Mouse (Mus musculus) stomach, embryonic 14.5 days (tissue): ENCODE data around the gene Cort. TPM values are rescaled to one million over a fixed set of nuclear protein-coding genes. Genes with fewer than 3 reads are reported as not detected.

Experiments used
- ATAC-seq: fragments of 200-750 bp; cut with Nextera tagmentation; 2 replicates; pipeline ENCODE4 v1.8.0; 2017; ENCODE audit warnings: low read depth, moderate TSS enrichment; ENCODE audit not compliant: insufficient number of reproducible peaks, insufficient read depth, low FRiP score
- H3K27ac ChIP-seq: fragments of 300-500 bp; sonication (generic); 2 replicates; pipeline ENCODE4 v1.5.1; 2014; ENCODE audit warnings: mild to moderate bottlenecking, low read length, moderate library complexity, mixed read lengths
- H3K27me3 ChIP-seq: fragments of 300-500 bp; sonication (generic); 2 replicates; pipeline ENCODE4 v1.6.1; 2014; ENCODE audit warnings: low read length, control low read depth, mixed read lengths; ENCODE audit not compliant: control insufficient read depth, insufficient read depth
- H3K36me3 ChIP-seq: fragments of 300-500 bp; sonication (generic); 2 replicates; pipeline ENCODE4 v1.6.1; 2014; ENCODE audit warnings: mild to moderate bottlenecking, control low read depth, low read length, moderate library complexity, mixed read lengths; ENCODE audit not compliant: control insufficient read depth, insufficient read depth
- H3K4me1 ChIP-seq: fragments of 300-500 bp; sonication (generic); 2 replicates; pipeline ENCODE4 v1.6.1; 2014; ENCODE audit warnings: low read length, control low read depth, mixed read lengths; ENCODE audit not compliant: control insufficient read depth, insufficient read depth
- H3K4me2 ChIP-seq: fragments of 300-500 bp; sonication (generic); replicated peaks from 2 replicates; pipeline ENCODE4 v1.6.1; 2014; ENCODE audit warnings: low read depth, low read length, control low read depth
- H3K4me3 ChIP-seq: fragments of 300-500 bp; sonication (generic); 2 replicates; pipeline ENCODE4 v1.5.1; 2014; ENCODE audit warnings: low read depth, low read length, control low read depth
- H3K9ac ChIP-seq: fragments of 300-500 bp; sonication (generic); replicated peaks from 2 replicates; pipeline ENCODE4 v1.6.1; 2014; ENCODE audit warnings: low read depth, mild to moderate bottlenecking, control low read depth, low read length, moderate library complexity, mixed read lengths
- H3K9me3 ChIP-seq: fragments of 300-500 bp; sonication (generic); 2 replicates; pipeline ENCODE4 v1.6.1; 2016; ENCODE audit warnings: low read depth, low read length, control low read depth; ENCODE audit not compliant: control insufficient read depth
- WGBS: fragments of 180-500 bp; shearing (Covaris S2); extraction: QIAGEN DNeasy Blood & Tissue Kit; methylation state at CpG from one replicate; pipeline ENCODE4 v1.1.7; 2014; 5-methylcytosine and 5-hydroxymethylcytosine counted together
- polyA plus RNA-seq: library from polyadenylated mRNA; unstranded; fragments of >200 nt; fragmentation: Nextera tagmentation; extraction: Ambion mirVana; gene quantifications from 2 replicates; pipeline ENCODE4 v1.2.1, GENCODE M21; 2014

Gene Cort
- polyA plus RNA-seq, 1 experiment from 2014 or later, result 0.65 TPM

DNA sequence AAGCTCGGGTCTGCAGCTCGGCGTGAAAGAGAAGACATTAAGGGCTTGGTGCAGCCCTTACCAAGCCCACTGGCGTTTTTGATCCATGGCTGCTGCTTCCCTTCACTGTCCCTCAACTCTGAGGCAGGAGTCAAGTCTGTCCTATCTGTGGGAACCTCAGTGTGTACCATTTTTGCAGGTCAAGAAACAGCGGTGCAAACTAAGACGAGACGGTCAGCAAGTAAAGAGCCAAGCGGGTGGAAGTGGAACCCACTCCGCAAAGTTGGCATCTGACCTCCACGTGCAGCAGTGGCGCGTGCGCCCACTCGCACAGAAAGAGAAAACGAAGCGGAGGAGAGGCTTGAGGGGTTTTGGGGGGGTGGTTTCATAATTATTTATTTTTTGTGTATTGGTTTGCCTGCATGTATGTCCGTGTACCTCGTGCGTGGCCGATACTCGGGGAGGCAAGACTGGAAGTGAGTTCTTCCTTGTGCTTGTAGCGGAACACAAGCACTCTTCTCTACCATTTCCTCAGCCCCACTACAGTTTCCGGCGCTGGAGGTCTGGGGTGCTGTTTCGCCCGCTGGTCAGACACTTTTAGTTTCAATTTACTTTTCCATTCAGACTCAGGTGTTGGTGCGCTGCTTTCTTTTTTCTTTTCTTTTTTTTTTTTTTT is 40.5 kb upstream of the Cort start:
- Histone ChIP-seq H3K4me2 (peak overlapping the region; percentile 83), H3K27ac (peak overlapping the region; percentile 91), H3K36me3 (peaks cover 5% of the 10 kb centered on the region; the same call in 1 of the 2 replicates), H3K4me1 (no peaks in the 10 kb centered on the region), H3K9me3 (no peaks in the 10 kb centered on the region), H3K9ac (peak overlapping the region; percentile 89), H3K4me3 (peak overlapping the region; percentile 85), H3K27me3 (no peaks in the 10 kb centered on the region)
- WGBS, result under 1% methylated on average over 27 of the region's 27 CpGs
- ATAC-seq, result peak; percentile 14; the same call in 1 of the 2 replicates

DNA sequence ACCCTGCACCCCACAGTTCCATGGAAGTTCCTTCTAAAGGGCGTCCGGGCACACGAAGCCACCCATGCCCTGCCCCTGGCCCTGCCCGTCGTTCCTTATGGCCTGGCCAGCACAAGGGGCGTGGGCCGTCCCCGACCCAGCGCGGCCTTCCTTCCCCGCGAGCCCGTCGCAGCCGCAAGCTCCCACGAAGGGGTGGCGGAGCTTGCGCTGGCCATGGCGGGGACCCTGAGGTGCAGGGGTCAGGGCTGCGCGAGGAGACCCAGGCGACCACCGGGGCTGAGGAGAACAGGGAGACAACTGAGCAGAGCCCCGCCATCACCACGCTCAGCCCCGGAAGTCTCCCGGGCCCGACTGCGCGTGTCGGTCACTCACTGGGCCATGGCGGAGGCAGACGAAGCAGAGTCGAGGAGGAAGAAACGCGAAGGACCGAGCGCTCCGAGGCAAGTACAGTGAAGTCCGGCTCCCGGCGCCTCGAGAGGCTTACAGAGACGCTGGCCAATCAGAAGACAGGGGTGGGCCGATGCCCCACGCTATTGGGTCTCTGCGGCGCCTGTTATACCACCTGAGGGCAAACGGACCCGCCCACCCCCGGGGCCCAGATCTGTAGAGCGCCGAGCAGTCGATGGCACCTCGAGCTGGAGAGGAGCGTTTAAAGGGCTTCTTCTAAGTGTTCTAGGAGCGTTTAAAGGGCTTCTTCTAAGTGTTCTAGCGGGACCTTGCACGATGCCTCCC is 39.8 kb upstream of the Cort start, which contains the start of gene Pgd:
Gene Pgd (minus strand): TSS at position 557 of the 732 bp plus-strand sequence.
- Histone ChIP-seq H3K4me2 (peak within 1 kb of the TSS; percentile 83), H3K36me3 (peaks cover 10% of the 10 kb centered on the region), H3K27ac (peak within 1 kb of the TSS; percentile 91), H3K9ac (peak within 1 kb of the TSS; percentile 89), H3K4me3 (peak within 1 kb of the TSS; percentile 85), H3K4me1 (no peaks in the 10 kb centered on the region), H3K9me3 (no peaks in the 10 kb centered on the region), H3K27me3 (no peaks in the 10 kb centered on the region)
- whole genome bisulfite sequencing, result under 1% methylated on average over 59 of the region's 59 CpGs
- peak; percentile 98 for ATAC-seq

DNA sequence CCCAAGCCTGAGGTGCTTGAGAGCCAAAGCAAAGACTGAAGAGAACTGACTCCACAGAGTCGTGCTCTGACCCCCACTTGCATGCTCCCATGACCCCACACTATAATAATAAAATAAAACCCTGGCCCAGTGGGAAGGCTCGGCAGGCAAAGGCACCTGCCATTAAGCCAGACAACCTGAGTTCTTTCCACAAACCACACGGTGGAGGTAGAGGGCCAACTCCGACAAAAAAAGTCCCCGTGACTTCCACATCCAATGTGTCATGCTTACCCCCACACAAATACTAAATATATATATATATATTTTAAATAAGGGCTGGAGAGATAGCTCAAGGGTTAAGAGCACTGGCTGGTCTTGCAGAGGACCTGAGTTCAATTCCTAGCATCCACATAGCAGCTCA is 37.6 kb upstream of the Cort start:
- Histone ChIP-seq H3K36me3 (peaks cover 32% of the 10 kb centered on the region), H3K27me3 (no peaks in the 10 kb centered on the region), H3K9me3 (no peaks in the 10 kb centered on the region), H3K4me1 (no peaks in the 10 kb centered on the region), H3K27ac (no peak overlapping the region), H3K4me3 (no peak overlapping the region), H3K9ac (no peak overlapping the region), H3K4me2 (no peak overlapping the region)
- WGBS, result 63% methylated on average over 5 of the region's 5 CpGs
- ATAC-seq, result no peak

DNA sequence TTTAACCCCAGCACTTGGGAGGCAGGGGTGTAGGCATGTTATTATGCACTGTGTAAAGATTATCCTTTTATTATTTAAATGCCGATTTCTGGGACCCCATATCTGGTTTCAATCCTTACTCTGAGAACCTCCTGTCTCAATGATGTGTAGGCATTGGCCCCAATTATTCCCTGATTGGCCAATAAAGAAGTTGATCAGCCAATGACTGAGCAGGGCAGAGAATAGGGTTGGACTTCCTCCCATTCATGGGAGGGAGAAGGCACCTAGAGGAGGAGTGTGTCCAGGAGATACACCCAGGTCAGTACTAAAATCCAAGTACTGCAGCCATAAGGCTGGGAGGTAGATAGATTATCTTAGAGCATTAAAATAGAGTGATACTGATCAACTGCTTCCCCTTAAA is 36.6 kb upstream of the Cort start:
- Histone ChIP-seq H3K4me1 (no peaks in the 10 kb centered on the region), H3K27me3 (no peaks in the 10 kb centered on the region), H3K27ac (no peak overlapping the region), H3K9ac (no peak overlapping the region), H3K4me2 (no peak overlapping the region), H3K36me3 (peaks cover 39% of the 10 kb centered on the region), H3K4me3 (no peak overlapping the region), H3K9me3 (no peaks in the 10 kb centered on the region)
- ATAC-seq, result no peak
- 68% methylated on average over 1 of the region's 1 CpGs for WGBS

DNA sequence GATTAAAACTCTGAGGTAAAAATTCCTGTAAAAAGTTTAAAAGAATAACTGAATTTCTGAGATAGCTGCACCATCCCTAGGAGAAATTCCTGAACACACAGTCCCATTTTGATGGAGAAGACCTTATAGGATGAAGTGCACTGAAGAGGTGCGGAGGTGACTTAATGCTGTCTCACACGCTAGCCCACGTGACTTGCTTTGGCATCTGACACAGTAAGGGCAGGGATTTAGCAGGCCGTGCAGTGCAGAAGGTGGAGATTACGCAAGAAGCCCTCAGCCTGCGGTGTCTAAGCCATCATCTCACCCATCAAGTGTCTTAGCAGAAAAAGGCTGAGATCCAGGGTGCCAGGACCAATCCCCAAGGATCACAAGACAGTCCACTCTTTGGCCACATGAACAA is 34.6 kb upstream of the Cort start:
- H3K4me1 ChIP-seq, result no peaks in the 10 kb centered on the region
- peaks cover 57% of the 10 kb centered on the region for H3K36me3 ChIP-seq
- no peak for ATAC-seq
- H3K4me2 ChIP-seq, result no peak overlapping the region
- H3K27me3 ChIP-seq, result no peaks in the 10 kb centered on the region
- H3K9ac ChIP-seq, result no peak overlapping the region
- H3K9me3 ChIP-seq, result no peaks in the 10 kb centered on the region
- no peak overlapping the region for H3K4me3 ChIP-seq
- WGBS, result 96% methylated on average over 6 of the region's 6 CpGs
- H3K27ac ChIP-seq, result no peak overlapping the region

DNA sequence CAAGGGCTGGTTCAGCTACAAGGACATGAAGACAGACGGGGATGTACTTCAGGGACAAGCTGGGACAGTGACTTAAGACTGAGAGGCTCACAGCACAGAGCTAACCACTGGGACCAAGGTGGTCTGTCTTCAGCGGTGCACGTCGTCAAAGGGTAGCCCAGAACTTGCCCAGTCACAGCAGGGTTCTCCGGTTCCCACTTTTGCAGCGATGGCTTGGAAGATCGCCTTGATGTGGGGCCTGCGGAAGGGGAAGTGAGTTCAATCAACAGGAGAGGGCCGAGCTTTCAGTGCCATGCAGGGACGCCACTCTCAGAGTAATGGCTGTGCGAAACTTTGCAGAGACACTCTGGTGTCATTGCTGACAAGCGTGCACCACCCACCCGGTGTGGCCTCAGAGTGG is 33.3 kb upstream of the Cort start:
- Histone ChIP-seq H3K9me3 (no peaks in the 10 kb centered on the region), H3K27me3 (no peaks in the 10 kb centered on the region), H3K27ac (no peak overlapping the region), H3K4me3 (no peak overlapping the region), H3K4me2 (no peak overlapping the region), H3K9ac (no peak overlapping the region), H3K36me3 (peaks cover 68% of the 10 kb centered on the region), H3K4me1 (no peaks in the 10 kb centered on the region)
- WGBS, result 82% methylated on average over 13 of the region's 13 CpGs
- no peak for ATAC-seq

DNA sequence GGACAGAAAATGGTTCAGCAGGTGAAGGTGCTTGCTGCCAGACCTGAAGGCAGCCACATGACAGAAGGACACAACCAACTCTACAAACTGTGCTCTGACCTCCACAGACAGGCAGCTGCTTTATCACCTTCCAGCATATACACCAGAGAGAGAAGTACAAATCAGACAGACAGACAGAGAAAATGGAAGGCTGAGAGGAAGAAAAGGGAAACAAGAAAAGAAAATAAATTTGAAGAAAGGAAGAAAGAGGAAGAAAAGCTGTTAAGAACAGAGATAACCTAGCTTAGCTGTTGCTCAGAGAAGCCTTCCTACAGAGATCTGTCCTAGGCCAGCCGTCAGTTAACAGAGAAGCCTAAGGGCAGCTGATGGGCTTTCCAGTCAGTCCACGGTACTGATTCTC is 32.6 kb upstream of the Cort start:
- WGBS, result 84% methylated on average over 2 of the region's 2 CpGs
- H3K4me2 ChIP-seq, result no peak overlapping the region
- ATAC-seq, result no peak
- no peaks in the 10 kb centered on the region for H3K4me1 ChIP-seq
- peaks cover 75% of the 10 kb centered on the region for H3K36me3 ChIP-seq
- no peak overlapping the region for H3K4me3 ChIP-seq
- H3K9ac ChIP-seq, result no peak overlapping the region
- no peaks in the 10 kb centered on the region for H3K9me3 ChIP-seq
- no peak overlapping the region for H3K27ac ChIP-seq
- no peaks in the 10 kb centered on the region for H3K27me3 ChIP-seq

DNA sequence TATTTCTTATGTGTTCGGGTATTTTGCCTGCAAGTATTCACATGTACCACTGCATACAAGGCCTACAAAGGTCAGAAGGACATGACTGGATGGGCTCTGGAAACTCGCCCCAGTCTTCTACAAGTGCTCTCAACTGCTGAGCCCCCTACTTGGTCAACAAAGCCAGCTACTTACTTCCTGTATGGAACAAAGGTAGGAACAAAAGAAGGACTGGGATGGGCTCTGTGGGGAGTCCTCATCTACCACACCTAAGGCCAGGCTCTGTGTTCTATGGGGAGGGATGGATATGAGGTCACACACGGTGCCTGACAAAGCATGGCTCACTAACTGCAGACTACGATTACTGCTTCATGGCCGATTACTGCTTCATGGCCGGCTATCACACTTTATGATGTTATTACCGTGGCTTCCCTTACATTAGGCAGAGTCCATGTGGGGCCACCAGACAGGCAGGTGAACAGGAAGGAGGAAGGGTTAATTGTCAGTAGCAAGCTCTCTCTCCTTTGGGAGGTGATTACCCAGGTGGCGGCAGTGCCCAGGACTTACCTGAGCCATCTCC is 30.9 kb upstream of the Cort start:
- no peaks in the 10 kb centered on the region for H3K4me1 ChIP-seq
- no peaks in the 10 kb centered on the region for H3K27me3 ChIP-seq
- no peak overlapping the region for H3K9ac ChIP-seq
- H3K36me3 ChIP-seq, result peaks cover 91% of the 10 kb centered on the region
- no peak overlapping the region for H3K4me3 ChIP-seq
- WGBS, result 86% methylated on average over 8 of the region's 8 CpGs
- H3K4me2 ChIP-seq, result no peak overlapping the region
- no peak overlapping the region for H3K27ac ChIP-seq
- H3K9me3 ChIP-seq, result no peaks in the 10 kb centered on the region
- ATAC-seq, result no peak
